Mouse (Mus musculus): Measurements from ENCODE around the gene Tdg.

- TF ChIP-seq CTCF (IDR thresholded peaks at IDR 0.05; ENCODE audit: low read depth, low read length) (no peak), POLR2A (IDR thresholded peaks at IDR 0.05; ENCODE audit: insufficient read depth, low read length) (no peak), EP300 (IDR thresholded peaks at IDR 0.05; ENCODE audit: insufficient read depth, low read depth, low read length) (no peak)
Measured at GRCm38 (mm10) chr10:82690494-82690893, 60.9 kb downstream of the Tdg start, which contains the start of gene Glt8d2.

All from ES-Bruce4 (cell line).